ENCODE assay signal across 17 mouse cellular contexts in the genomic region with DNA sequence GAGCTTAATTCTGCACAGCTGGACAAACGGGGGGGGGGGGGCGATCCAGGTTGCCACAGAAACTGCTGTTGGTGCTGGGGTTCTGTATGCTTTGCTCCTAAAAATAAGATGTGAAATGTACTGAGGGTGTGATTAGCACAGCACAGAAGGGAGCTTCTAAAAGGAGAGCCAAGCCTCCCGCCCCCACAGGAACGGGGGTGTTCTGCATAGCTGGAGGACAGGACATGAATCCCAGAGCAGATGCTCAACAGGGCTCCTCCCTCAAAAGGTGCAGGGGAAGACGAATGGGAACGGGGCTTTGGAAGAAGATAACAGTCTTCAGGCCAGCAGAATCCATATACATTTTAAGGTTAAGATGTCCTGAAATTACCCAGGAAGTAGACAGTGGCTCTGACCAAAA. TPM values are rescaled to one million over a fixed set of nuclear protein-coding genes. Genes with fewer than 3 reads are reported as not detected.
DNase-seq lines count a peak whose midpoint lies in the region; ATAC-seq and TF ChIP-seq lines count a peak whose summit lies in the region.
"Had no signal": no experiment of that assay in that cellular context is flagged by ENCODE, and none has a peak within 500 bp of the region (broad histone marks: within the 10 kb centered on the region; RNA-seq: fewer than 3 reads in every experiment).

No protein-coding gene starts in this region.

- WGBS in forebrain, postnatal 0 days: 53% methylated on average over 6 of the region's 6 CpGs
- 68% methylated on average over 6 of the region's 6 CpGs for WGBS in forebrain, embryonic 14.5 days

- H3K36me3 ChIP-seq in forebrain, postnatal 0 days (ENCODE audit: insufficient read depth): no peaks in the 10 kb centered on the region
- no peaks in the 10 kb centered on the region for H3K36me3 ChIP-seq in forebrain, embryonic 14.5 days (ENCODE audit: control insufficient read depth, insufficient read depth, low read length)
- H3K36me3 ChIP-seq: embryonic facial prominence, embryonic 10.5 days; forebrain, embryonic 10.5 days; hindbrain, embryonic 10.5 days had no signal

- H3K9me3 ChIP-seq in forebrain, postnatal 0 days (ENCODE audit: low read length): no peaks in the 10 kb centered on the region
- no peaks in the 10 kb centered on the region for H3K9me3 ChIP-seq in forebrain, embryonic 14.5 days (replicated peaks; ENCODE audit: control insufficient read depth, low read length)
- H3K9me3 ChIP-seq: forebrain, embryonic 10.5 days; hindbrain, embryonic 10.5 days had no signal

- no peak overlapping the region for H3K27ac ChIP-seq in forebrain, postnatal 0 days (ENCODE audit: low read depth, low read length)
- H3K27ac ChIP-seq in forebrain, embryonic 14.5 days (ENCODE audit: low read depth, low read length): no peak overlapping the region
- H3K27ac ChIP-seq: embryonic facial prominence, embryonic 10.5 days; forebrain, embryonic 10.5 days; hindbrain, embryonic 10.5 days had no signal

- H3K9ac ChIP-seq in forebrain, postnatal 0 days: no peak overlapping the region
- H3K9ac ChIP-seq in forebrain, embryonic 14.5 days (ENCODE audit: low read length): no peak overlapping the region
- H3K9ac ChIP-seq: liver, postnatal 0 days had no signal

- no peak overlapping the region for H3K4me2 ChIP-seq in forebrain, postnatal 0 days (ENCODE audit: low read depth)
- no peak overlapping the region for H3K4me2 ChIP-seq in forebrain, embryonic 14.5 days (ENCODE audit: low read length)

- H3K4me1 ChIP-seq in forebrain, postnatal 0 days (ENCODE audit: insufficient read depth): no peaks in the 10 kb centered on the region
- H3K4me1 ChIP-seq in forebrain, embryonic 14.5 days (ENCODE audit: control insufficient read depth, insufficient read depth, low read length): no peaks in the 10 kb centered on the region
- H3K4me1 ChIP-seq: embryonic facial prominence, embryonic 10.5 days; forebrain, embryonic 10.5 days; hindbrain, embryonic 10.5 days; megakaryocyte, embryonic 14.5 days had no signal

- DNase-seq in forebrain, postnatal 0 days: no peak
- no peak for DNase-seq in forebrain, embryonic 14.5 days (ENCODE audit: low spot score)
- peak; percentile 82 to 92 for DNase-seq in layer of hippocampus, adult 18-20 months (ENCODE audit: low spot score in 2 of 2)
- peak; percentile 91 to 96 for DNase-seq in left cerebral cortex, adult 9 months (ENCODE audit: low spot score in 2 of 2)
- DNase-seq in right cerebral cortex, postnatal 4 days: peak; percentile 20
- no peak for DNase-seq in adrenal gland, adult 2 months
- no peak for DNase-seq in liver
- no peak for DNase-seq in heart, adult 8-10 months (ENCODE audit: low spot score)
- DNase-seq: heart, adult 11 months; kidney, adult 2 months; liver, postnatal 0 days; thymus, postnatal 4 days had no signal

- peak; percentile 43; the same call in 1 of the 2 replicates for ATAC-seq in forebrain, postnatal 0 days
- ATAC-seq in forebrain, embryonic 14.5 days: no peak
- ATAC-seq: activated CD4-positive, CD25-positive, alpha-beta regulatory T cell, adult 4 months; liver, postnatal 0 days had no signal

- TF ChIP-seq CTCF in forebrain, postnatal 0 days (IDR thresholded peaks at IDR 0.05; ENCODE audit: low read depth): no peak

- no peak overlapping the region for H3K4me3 ChIP-seq in forebrain, postnatal 0 days (ENCODE audit: low read depth, low read length)
- no peak overlapping the region for H3K4me3 ChIP-seq in forebrain, embryonic 14.5 days (ENCODE audit: low read depth, low read length)
- H3K4me3 ChIP-seq: embryonic facial prominence, embryonic 10.5 days; forebrain, embryonic 10.5 days; hindbrain, embryonic 10.5 days; megakaryocyte, embryonic 14.5 days had no signal

- no peaks in the 10 kb centered on the region for H3K27me3 ChIP-seq in forebrain, postnatal 0 days (ENCODE audit: insufficient read depth, low read length)
- no peaks in the 10 kb centered on the region for H3K27me3 ChIP-seq in forebrain, embryonic 14.5 days (replicated peaks; ENCODE audit: control insufficient read depth, insufficient read depth, low read length)

RNA-seq across cellular contexts. Expression of a gene that starts 48.6 kb away (rescaled TPM):
- total RNA-seq in forebrain, postnatal 0 days (2014; rRNA removed): 81.2 and 93.4 TPM in 2 replicates
- polyA plus RNA-seq in forebrain, postnatal 0 days (2015; fragmentation: Nextera tagmentation; extraction: Ambion mirVana): 76.7 and 113 TPM in 2 replicates
- 87.5 and 93.9 TPM in 2 replicates for polyA plus RNA-seq in forebrain, embryonic 14.5 days (2014; fragmentation: Nextera tagmentation; extraction: Ambion mirVana)
- 10 to 100 TPM; 30.6 to 31.2 TPM for total RNA-seq in layer of hippocampus, adult 18-20 months (2021)
- total RNA-seq in adrenal gland, adult 2 months (2021): 10 to 100 TPM; 40.7 to 41.1 TPM
- 3.3 and 3.8 TPM in 2 replicates for polyA plus RNA-seq in adrenal gland, adult 2 months (2012; rRNA removed)
- 10 to 100 TPM; 25.4 to 35.4 (median 30.8) TPM for total RNA-seq in heart, adult 8-10 months (2022)

RNA-seq across cellular contexts. Expression of a gene that starts 56.9 kb away (rescaled TPM):
- total RNA-seq in forebrain, postnatal 0 days (2014; rRNA removed): 114 and 135 TPM in 2 replicates
- polyA plus RNA-seq in forebrain, postnatal 0 days (2015; fragmentation: Nextera tagmentation; extraction: Ambion mirVana): 67.0 and 96.8 TPM in 2 replicates
- polyA plus RNA-seq in forebrain, embryonic 14.5 days (2014; fragmentation: Nextera tagmentation; extraction: Ambion mirVana): 30.8 and 42.9 TPM in 2 replicates
- 100 to 1,000 TPM; 306 to 313 TPM for total RNA-seq in layer of hippocampus, adult 18-20 months (2021)
- 1 to 10 TPM; 1.6 to 2.1 TPM for total RNA-seq in adrenal gland, adult 2 months (2021)
- 0.82 and 0.89 TPM in 2 replicates for polyA plus RNA-seq in adrenal gland, adult 2 months (2012; rRNA removed)
- under 1 TPM in 3 of 4 experiments, not detected in 1; 0.09 to 0.19 (median 0.11) TPM for total RNA-seq in heart, adult 8-10 months (2022)
- polyA plus RNA-seq: activated CD4-positive, CD25-positive, alpha-beta regulatory T cell, adult 4 months had no signal

Comparison
In these comparisons a context has a peak if more than half of its experiments do, and no peak if none do; other contexts are left out.
1. DNase-seq: peak in layer of hippocampus, adult 18-20 months (2 of 2), left cerebral cortex, adult 9 months (2 of 2) and right cerebral cortex, postnatal 4 days (single experiment); none in forebrain, postnatal 0 days (single experiment), forebrain, embryonic 14.5 days (single experiment), adrenal gland, adult 2 months (single experiment), liver (single experiment) and heart, adult 8-10 months (single experiment).
2. RNA of a gene that starts 56.9 kb away (total RNA-seq): 306 to 313 TPM in layer of hippocampus, adult 18-20 months and 114 to 135 TPM in forebrain, postnatal 0 days; 1.6 to 2.1 TPM in adrenal gland, adult 2 months and 0.09 to 0.19 TPM in heart, adult 8-10 months; every median in the first group is over 10 times any median in the second.